Mouse (Mus musculus): Measurements from ENCODE around the gene Tex19.2. TPM values are rescaled to one million over a fixed set of nuclear protein-coding genes. Genes with fewer than 3 reads are reported as not detected.

Tex19.2 gene
- polyA plus RNA-seq, 1 experiment = not detected

DNA sequence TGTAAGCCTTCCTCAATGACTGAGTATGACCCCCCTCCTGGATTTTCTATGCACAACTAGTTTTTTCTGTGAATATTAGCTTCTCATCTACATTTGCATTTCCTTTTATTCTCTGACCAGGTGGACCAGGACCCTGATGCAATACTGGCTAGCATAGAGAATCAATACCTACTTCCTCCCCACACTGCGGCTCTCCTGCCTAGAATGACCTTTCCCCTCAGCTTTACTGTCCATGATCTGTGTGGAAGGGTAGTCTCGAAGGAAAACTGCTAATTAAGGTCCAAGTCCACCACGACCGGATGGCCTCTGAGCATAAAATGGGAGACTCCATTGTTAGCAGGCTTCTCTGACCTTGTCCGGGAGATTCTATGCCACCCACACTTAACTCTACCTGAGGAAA, 19.2 kb upstream of the Tex19.2 start:
- Histone ChIP-seq H3K27ac (ENCODE audit: insufficient read depth, low read length) (no peak overlapping the region), H3K4me3 (ENCODE audit: insufficient read depth, low read length) (no peak overlapping the region), H3K4me1 (ENCODE audit: control insufficient read depth, insufficient read depth, low read length) (no peaks in the 10 kb centered on the region)
- TF ChIP-seq POLR2A (IDR thresholded peaks at IDR 0.05; ENCODE audit: low read depth, low read length) (no peak), CTCF (IDR thresholded peaks at IDR 0.05; ENCODE audit: borderline replicate concordance, insufficient read depth, low read length) (no peak)

DNA sequence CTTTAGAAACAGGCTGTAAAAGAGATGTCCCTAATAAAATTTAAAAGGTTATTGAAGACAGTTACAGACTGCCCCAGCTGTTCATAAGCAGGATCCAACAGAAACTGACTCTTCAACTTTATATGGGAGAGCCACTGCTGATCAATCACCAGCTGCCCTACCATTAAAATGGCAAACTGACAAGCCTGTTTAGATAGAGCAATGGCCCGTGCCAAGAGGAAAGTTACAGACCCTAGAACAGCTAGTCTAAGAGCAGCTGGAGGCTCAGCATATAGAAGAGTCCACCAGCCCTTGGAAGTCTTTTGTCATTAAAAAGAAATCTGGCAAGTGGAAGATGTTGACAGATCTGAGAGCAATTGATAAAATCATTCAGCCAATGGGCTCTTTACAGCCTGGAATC, 16.1 kb upstream of the Tex19.2 start:
- Histone ChIP-seq H3K4me1 (ENCODE audit: control insufficient read depth, insufficient read depth, low read length) (no peaks in the 10 kb centered on the region), H3K4me3 (ENCODE audit: insufficient read depth, low read length) (no peak overlapping the region), H3K27ac (ENCODE audit: insufficient read depth, low read length) (no peak overlapping the region)
- TF ChIP-seq CTCF (IDR thresholded peaks at IDR 0.05; ENCODE audit: borderline replicate concordance, insufficient read depth, low read length) = no peak
- TF ChIP-seq POLR2A (IDR thresholded peaks at IDR 0.05; ENCODE audit: low read depth, low read length) = no peak

- no peak overlapping the region for H3K4me3 ChIP-seq (ENCODE audit: insufficient read depth, low read length)
- TF ChIP-seq CTCF (IDR thresholded peaks at IDR 0.05; ENCODE audit: borderline replicate concordance, insufficient read depth, low read length) (no peak), POLR2A (IDR thresholded peaks at IDR 0.05; ENCODE audit: low read depth, low read length) (no peak)
- no peaks in the 10 kb centered on the region for H3K4me1 ChIP-seq (ENCODE audit: control insufficient read depth, insufficient read depth, low read length)
- no peak overlapping the region for H3K27ac ChIP-seq (ENCODE audit: insufficient read depth, low read length)
These were observed 11.1 kb upstream of the Tex19.2 start for GRCm38 (mm10) chr11:121129616-121130015.

DNA sequence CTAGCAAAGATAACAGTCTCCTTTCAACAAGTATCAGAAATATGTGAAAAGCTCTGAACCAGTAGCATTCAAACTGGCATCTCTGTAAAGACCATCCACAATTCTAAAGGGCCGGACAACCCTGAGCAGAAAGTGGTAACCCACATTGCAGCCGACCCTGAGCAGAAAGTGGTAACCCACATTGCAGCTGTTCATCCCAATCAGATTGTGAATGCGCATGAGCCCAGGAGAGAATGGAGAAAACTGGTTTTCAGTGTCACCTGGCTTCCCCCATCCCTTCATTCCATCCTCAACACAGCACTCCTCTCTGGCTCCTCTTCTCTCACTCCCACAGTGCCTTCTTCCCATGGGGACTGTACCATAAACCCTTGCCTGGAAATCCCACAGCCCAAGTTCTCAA, 9.0 kb upstream of the Tex19.2 start:
- H3K27ac ChIP-seq (ENCODE audit: insufficient read depth, low read length) = no peak overlapping the region
- TF ChIP-seq CTCF (IDR thresholded peaks at IDR 0.05; ENCODE audit: borderline replicate concordance, insufficient read depth, low read length) (no peak), POLR2A (IDR thresholded peaks at IDR 0.05; ENCODE audit: low read depth, low read length) (no peak)
- H3K4me1 ChIP-seq (ENCODE audit: control insufficient read depth, insufficient read depth, low read length) = no peaks in the 10 kb centered on the region
- H3K4me3 ChIP-seq (ENCODE audit: insufficient read depth, low read length) = no peak overlapping the region

DNA sequence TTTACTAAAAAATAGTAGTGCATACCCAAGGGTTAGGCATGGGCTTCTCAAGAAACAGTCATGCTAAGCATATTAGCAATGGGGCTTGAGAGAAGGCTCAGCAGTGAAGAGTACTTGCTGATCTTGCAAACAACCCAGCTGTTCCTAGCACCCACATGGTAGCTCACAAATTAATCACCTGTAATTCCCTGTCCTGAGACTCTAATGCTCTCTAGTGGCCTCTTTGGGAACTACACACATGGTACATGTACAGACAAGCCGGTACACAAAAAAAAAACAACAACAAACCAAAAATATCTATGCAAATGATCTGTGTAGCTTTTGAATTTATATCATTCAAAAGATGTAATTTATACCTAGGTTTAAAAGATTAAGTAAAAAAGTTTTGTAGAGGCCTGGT, 7.9 kb upstream of the Tex19.2 start:
- Histone ChIP-seq H3K4me1 (ENCODE audit: control insufficient read depth, insufficient read depth, low read length) (no peaks in the 10 kb centered on the region), H3K4me3 (ENCODE audit: insufficient read depth, low read length) (no peak overlapping the region), H3K27ac (ENCODE audit: insufficient read depth, low read length) (no peak overlapping the region)
- TF ChIP-seq CTCF (IDR thresholded peaks at IDR 0.05; ENCODE audit: borderline replicate concordance, insufficient read depth, low read length) (no peak), POLR2A (IDR thresholded peaks at IDR 0.05; ENCODE audit: low read depth, low read length) (no peak)

- no peak overlapping the region for H3K27ac ChIP-seq (ENCODE audit: insufficient read depth, low read length)
- H3K4me1 ChIP-seq (ENCODE audit: control insufficient read depth, insufficient read depth, low read length) = no peaks in the 10 kb centered on the region
- no peak for TF ChIP-seq POLR2A (IDR thresholded peaks at IDR 0.05; ENCODE audit: low read depth, low read length)
- no peak for TF ChIP-seq CTCF (IDR thresholded peaks at IDR 0.05; ENCODE audit: borderline replicate concordance, insufficient read depth, low read length)
- H3K4me3 ChIP-seq (ENCODE audit: insufficient read depth, low read length) = no peak overlapping the region
These were observed 7.2 kb upstream of the Tex19.2 start for GRCm38 (mm10) chr11:121125522-121126172.

- no peak for TF ChIP-seq POLR2A (IDR thresholded peaks at IDR 0.05; ENCODE audit: low read depth, low read length)
- no peak for TF ChIP-seq CTCF (IDR thresholded peaks at IDR 0.05; ENCODE audit: borderline replicate concordance, insufficient read depth, low read length)
- H3K4me1 ChIP-seq (ENCODE audit: control insufficient read depth, insufficient read depth, low read length) = no peaks in the 10 kb centered on the region
- H3K27ac ChIP-seq (ENCODE audit: insufficient read depth, low read length) = no peak overlapping the region
- no peak overlapping the region for H3K4me3 ChIP-seq (ENCODE audit: insufficient read depth, low read length)
These were observed 5.0 kb upstream of the Tex19.2 start for GRCm38 (mm10) chr11:121123438-121123837.

GRCm38 (mm10) chr11:121122024-121122670, 3.7 kb upstream of the Tex19.2 start:
- TF ChIP-seq CTCF (IDR thresholded peaks at IDR 0.05; ENCODE audit: borderline replicate concordance, insufficient read depth, low read length) = no peak
- TF ChIP-seq POLR2A (IDR thresholded peaks at IDR 0.05; ENCODE audit: low read depth, low read length) = no peak
- Histone ChIP-seq H3K4me3 (ENCODE audit: insufficient read depth, low read length) (no peak overlapping the region), H3K4me1 (ENCODE audit: control insufficient read depth, insufficient read depth, low read length) (no peaks in the 10 kb centered on the region), H3K27ac (ENCODE audit: insufficient read depth, low read length) (no peak overlapping the region)

DNA sequence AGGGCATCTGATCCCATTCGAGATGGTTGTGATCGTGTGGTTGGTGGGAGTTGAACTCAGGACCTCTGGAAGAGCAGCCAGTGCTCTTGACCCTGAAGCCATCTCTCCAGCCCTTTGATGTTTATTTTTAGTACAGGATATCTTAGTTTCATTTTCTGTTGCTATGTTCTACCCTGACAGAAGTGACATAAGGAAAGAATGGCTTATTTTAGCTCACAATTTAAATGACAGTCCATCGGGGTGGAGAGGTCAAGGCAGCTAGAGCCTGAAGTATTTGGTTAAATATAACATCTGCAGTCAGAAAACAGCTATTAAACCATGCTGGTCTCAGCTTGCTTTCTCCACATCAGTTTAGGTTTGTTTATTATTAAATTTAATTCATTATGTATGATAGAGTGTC, 2.7 kb upstream of the Tex19.2 start:
- TF ChIP-seq CTCF (IDR thresholded peaks at IDR 0.05; ENCODE audit: borderline replicate concordance, insufficient read depth, low read length) (no peak), POLR2A (IDR thresholded peaks at IDR 0.05; ENCODE audit: low read depth, low read length) (no peak)
- Histone ChIP-seq H3K4me3 (ENCODE audit: insufficient read depth, low read length) (no peak overlapping the region), H3K4me1 (ENCODE audit: control insufficient read depth, insufficient read depth, low read length) (no peaks in the 10 kb centered on the region), H3K27ac (ENCODE audit: insufficient read depth, low read length) (no peak overlapping the region)

GRCm38 (mm10) chr11:121118106-121118505, 371 bp downstream of the Tex19.2 start:
- no peak for TF ChIP-seq CTCF (IDR thresholded peaks at IDR 0.05; ENCODE audit: borderline replicate concordance, insufficient read depth, low read length)
- no peak for TF ChIP-seq POLR2A (IDR thresholded peaks at IDR 0.05; ENCODE audit: low read depth, low read length)
- no peak overlapping the region for H3K4me3 ChIP-seq (ENCODE audit: insufficient read depth, low read length)
- no peak overlapping the region for H3K27ac ChIP-seq (ENCODE audit: insufficient read depth, low read length)
- H3K4me1 ChIP-seq (ENCODE audit: control insufficient read depth, insufficient read depth, low read length) = no peaks in the 10 kb centered on the region
